Mouse (Mus musculus) left cerebral cortex, postnatal 14 days (tissue): ENCODE results near the gene Golgb1. TPM values are rescaled to one million over a fixed set of nuclear protein-coding genes. Genes with fewer than 3 reads are reported as not detected.

ENCODE experiments used
- DNase-seq, 2 experiments: peaks; one replicate each; pipeline ENCODE4 v3.0.0; 2021 to 2022; ENCODE audit warnings: low spot score in 2 of 2, mixed read lengths in 1 of 2
- intact Hi-C: fragments of 180-260 bp; cut with DNase I; formaldehyde crosslinking; loops from one replicate; pipeline ENCODE4 v1.15.1; 2025
- total RNA-seq, 2 experiments: library from RNA; stranded (reverse); gene quantifications; 2 replicates each; pipeline ENCODE4 v1.2.3; 2021

The Golgb1 gene
- total RNA-seq, 2 experiments from 2014 or later, result 64.0 to 70.2 TPM

DNA sequence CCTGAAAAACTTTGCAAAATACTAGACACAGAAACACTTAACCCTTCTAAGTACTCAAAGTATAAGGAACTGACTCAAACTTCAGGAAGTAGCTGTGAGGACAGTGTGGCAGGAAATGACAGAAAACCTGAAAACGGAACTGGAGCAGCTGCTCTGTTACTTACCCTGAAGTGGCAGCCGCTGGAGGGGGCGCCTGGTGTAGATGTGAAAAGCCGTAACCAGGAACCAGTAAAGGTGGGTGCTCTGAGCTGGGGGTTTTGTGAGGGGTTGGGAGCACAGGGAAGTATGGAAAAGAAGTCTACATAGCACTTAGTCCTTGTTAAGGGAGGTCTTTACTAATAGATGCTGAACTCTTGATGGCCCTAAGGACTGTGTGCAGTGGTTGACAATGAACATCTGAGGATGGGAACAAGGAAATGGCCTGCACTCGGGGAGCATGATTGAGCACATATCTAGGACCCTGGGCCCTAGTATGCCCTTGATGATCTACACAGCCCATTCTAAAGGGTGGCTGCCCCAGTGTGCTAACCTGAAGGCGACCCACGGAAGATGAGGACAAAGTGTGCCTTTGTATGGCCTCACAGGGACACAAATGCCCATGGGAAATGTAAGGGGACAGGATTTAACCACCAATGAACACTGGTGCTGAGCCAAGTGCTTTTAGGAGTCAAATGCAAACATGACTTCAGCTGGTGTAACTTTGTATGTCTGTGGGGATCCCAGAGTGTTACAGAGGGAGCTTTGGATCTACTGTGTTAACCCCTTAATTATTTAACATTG, 60.1 kb downstream of the Golgb1 start, which contains the start of gene Hcls1:
TSS of gene Hcls1 (plus strand) at position 143 of the 780 bp plus-strand sequence.
- DNase-seq, result peak in 1 of 2 experiments; percentile 25
- intact Hi-C loops, result no loop called here

DNA sequence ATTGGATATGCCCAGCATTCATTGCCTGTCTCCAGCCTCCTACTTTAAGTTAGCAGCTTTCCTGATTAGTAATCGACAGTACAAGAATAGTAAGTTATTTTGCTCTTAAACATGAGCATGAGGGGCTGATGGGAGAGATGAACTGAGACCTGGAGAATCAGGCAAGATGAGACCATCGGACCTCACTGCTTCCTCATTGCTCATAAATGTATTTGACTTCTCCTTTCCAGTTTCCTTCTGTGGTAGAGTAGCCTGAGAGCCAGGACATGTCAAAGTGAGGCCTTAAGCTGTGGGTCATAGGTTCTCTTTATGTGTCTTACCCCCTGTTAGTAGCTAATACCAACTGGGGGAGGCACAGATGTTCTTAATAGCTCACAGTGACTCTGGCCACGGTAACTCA, 60.9 kb downstream of the Golgb1 start:
- no peak for DNase-seq
- intact Hi-C loops, result no loop called here

DNA sequence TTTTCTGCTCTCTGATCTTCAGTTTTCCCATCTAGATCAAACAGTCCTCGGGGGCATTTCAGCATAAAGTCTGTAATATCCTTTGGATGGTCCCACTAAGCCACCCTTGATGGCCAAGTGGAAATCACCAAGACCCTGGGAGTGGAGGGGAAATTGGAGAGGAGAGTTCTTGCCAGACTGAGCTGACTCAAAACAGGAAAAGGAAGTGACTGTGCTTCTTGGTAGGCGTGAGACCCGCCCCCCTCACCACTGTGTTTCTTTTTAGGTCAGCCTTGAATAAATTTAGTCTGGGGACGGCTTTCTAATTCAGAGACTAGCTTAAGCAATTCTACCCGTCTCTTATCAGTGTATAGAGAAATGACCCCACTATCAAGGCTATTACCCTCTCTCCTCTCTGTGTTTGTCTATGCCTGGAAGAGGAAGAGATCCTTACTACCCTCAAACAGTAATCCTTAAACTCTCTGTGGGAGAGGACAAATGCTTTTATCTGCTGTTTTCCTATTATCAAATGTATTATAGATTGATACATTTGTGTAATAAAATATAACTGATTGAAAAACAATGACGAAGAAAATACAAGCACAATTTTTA, 66.3 kb downstream of the Golgb1 start:
- peak in 1 of 2 experiments; percentile 33 for DNase-seq
- intact Hi-C loops, result no loop called here

DNA sequence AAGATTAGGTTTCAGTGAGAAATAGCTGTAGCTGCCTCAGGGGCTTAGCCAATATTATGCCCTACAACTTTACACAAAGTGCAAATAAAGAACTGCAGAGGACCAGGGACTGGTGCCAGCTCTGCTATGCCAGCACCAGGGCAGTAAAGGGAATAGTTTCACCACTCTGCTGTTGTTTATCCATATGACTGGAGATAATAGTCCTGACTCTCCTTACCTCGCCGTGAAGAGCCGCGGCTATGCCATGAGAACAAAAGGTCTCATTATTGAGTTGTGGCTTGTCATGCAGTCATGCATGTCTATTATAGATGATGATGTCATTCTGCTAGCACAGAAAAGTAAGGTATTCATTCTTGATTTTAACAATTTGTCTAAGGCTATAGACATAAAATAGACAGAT, 67.0 kb downstream of the Golgb1 start:
- intact Hi-C loops, result no loop called here
- DNase-seq, result no peak

DNA sequence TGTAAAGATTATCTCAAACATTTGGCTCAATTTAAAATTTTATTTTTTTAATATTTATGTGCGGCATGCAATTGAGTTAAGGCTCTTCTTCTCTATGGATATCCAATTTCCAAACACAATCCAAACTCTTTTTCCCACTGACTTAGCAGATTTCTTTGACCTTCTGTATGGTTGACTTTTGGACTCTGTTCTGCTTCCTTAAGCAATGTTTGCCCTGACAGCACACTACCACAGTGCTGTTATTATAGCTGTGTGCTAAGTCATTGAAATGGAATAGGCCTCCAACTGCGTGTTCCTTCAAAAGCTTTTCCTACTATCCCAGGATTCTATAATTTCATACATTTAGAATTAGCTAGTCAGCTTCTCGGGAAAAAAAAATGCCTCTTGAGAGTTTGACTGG, 68.7 kb downstream of the Golgb1 start:
- DNase-seq, result no peak
- intact Hi-C loops, result no loop called here

DNA sequence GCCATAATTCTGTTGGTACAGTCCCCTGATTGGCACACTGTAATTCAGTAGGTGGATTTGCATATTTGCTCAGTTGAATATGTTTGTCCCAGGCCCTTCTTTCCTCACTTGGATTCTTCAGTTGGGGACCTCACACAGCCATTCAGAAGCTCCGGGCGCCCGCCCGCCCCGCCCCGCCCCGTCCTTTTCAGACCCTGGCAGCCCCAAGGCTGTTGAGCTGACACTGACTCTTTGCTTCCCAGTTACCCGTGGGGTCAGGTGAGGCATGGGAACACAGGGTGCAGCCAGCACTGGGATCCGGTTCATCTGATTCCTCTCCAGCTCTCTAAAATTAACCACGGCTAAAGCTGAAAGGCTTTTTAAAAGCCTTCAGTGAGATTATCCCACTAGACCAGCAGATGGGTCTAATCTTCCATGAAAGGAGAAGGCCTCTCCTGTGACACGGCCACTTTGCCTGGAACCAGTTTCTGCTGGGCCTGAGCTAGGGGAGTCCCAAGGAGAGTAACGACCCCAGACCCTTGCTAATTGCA, 70.0 kb downstream of the Golgb1 start:
- intact Hi-C loops, result loop anchor here (5.0 kb wide), 1 partner anchor 62 kb away; no protein-coding TSS in a partner anchor
- DNase-seq, result no peak

DNA sequence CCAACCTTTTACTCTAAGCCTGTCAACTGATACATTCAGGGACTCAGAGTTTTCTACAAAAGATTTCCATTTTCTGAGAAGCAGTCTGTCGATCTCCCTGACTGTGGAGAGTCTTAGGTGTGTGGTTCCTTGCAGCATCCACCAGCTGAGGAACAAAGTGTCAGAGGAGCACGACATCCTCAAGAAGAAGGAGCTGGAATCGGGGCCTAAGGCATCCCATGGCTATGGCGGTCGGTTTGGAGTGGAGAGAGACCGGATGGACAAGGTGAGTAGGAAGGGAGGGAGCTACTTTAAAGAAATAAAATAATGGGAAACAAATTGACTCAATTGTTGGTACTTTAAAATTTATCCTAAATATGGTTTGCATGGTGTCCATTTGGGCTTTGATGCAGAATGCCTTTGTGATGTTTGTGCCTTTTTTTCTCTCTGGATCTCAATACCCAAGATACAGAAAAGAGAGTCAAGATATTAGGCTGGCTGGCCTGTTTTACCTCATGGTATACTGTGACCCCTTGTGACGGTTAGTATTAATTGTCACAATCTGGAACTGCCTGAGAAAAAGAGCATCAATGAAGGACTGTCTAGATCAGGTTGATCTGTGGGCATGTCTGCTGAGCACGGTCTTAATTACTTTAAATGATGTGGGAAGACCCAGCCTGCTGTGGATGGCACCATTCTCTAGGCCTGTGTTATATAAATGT, 71.7 kb downstream of the Golgb1 start:
- intact Hi-C loops, result loop anchor here (5.0 kb wide), 1 partner anchor 61 kb away; no protein-coding TSS in a partner anchor
- DNase-seq, result no peak

DNA sequence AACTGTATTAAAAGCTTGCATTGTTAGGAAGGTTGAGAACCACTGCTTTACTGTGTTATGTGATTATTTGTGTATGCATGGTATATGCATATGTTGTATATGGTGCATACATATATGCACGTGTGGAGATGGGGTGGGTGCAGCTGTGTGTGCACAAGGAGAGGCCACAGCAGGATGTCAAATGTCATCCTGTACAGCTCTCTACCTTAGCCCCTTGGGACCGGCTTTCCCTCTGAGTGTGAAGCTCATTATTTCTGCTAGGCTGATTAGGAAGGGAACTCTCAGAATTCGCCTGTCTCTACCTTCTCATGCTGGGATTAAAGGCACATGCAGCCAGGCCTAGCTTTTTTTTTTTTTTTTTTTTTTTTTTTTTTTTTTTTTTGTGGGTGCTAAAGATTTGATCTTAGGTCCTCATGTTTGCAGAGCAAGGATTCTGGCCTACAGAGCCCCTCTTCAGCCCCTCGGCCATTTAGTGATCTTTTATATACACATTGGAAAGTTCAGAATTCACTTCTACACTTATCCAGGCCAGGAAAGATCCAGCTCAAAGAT, 72.8 kb downstream of the Golgb1 start:
- intact Hi-C loops, result loop anchor here (5.0 kb wide), 1 partner anchor 60 kb away; no protein-coding TSS in a partner anchor
- no peak for DNase-seq

DNA sequence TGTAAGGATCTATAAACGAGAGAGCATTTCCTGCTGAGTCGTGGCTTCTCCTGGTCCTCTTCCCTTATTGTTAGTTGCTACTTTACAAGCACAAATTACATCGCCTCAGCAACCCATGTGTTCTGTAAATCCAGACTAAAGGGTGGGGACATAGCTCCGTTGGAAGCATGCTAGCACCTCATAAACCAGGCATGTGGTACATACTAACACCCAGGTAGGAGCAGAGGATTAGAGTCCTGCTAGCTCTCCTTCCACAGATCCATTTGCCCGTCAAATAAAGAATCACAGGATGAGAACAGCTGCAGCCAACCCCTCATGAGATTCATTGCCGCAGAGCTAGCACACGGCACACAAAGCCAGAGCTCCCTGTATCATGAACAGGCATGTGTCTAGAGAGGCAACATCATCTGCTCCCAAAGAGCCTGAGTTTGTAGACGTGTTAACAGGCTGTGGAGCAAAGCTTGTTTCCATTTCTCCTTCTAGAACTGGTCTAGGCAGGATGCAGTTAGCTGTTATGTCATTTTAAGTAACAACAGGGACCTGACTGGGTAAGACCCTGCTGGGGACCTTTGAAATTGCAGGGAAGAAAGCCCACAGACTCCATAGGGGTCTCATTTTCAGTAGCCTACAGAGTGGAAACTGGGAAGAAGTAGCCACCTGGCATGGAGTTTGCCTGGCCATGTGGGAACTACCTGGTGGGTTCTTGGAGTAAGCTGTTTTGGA, 74.8 kb downstream of the Golgb1 start:
- intact Hi-C loops, result loop anchor here (5.0 kb wide), 1 partner anchor 58 kb away; no protein-coding TSS in a partner anchor
- DNase-seq, result no peak

DNA sequence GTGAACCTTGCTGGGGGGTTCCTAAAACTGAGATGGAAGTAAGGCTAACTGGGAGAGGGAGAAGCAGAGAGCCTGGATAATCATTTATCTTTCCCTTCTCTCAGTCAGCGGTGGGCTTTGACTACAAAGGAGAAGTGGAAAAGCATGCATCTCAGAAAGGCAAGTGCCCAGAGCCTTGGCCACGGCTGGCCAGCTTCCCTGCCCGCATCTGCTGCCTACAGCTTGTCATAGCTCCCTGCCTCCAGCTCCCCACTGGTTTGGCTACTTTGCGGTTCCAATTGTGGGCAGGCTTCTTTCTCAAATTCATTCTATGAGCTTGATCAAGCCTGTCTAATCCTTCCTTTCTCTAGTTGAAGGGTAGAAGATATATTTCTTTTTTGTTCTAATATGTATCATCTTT, 76.1 kb downstream of the Golgb1 start:
- no peak for DNase-seq
- intact Hi-C loops, result no loop called here

DNA sequence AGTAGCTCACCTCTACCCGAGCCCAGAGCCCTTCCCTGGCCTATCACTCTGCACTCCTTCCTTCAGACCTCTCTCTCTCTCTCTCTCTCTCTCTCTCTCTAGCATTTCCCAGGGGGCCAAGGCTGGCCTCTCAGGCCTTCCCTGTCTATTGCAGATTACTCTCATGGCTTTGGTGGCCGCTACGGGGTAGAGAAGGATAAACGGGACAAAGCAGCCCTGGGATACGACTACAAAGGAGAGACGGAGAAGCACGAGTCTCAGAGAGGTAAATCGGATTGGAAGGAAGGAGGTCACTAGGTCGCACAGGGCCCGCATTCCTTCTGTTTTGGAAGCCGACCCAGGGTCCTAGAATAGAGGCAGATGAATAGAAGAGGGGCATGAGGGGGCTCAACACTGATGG, 80.2 kb downstream of the Golgb1 start:
- intact Hi-C loops, result no loop called here
- DNase-seq, result no peak

DNA sequence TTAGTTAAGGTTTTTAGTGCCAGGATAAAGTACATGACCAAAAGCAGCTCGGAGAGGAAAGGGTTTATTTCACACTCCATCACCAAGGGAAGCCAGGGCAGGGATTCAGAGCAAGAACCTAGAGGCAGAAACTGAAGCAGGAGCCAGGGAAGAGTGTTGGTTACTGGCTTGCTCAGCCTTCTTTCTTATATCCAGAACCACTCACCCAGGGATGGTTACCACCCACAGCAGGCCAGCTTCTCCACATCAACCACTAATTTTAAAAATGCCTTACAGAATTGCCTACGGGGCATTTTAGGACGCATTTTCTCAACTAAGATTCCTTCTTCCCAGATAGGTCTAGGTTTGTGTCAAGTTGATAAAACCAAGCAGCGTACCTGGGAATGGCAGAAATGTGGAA, 88.5 kb downstream of the Golgb1 start:
- intact Hi-C loops, result no loop called here
- DNase-seq, result no peak

DNA sequence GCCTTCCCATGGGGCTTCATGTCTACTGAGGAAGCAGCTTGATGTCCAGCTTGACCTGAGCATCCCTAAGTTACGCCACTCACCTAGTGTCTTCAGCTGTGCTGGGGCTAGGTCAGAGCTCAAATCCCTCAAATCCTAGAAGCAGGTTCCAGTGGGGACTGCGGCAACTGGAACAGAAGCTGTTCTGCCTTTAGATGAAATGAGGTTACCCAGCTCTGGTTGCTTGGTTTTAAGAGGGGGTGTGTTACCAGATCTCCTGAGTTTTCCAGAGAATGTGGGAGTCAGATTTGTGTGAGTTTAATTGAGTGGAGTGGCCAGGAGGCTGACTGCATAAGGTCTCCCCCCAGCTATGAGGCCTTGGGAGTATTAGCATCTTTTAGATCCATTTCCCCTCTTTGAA, 104.2 kb downstream of the Golgb1 start:
- DNase-seq, result no peak
- intact Hi-C loops, result no loop called here

Other genes with a start within 250 kb of the Golgb1 start
- gene Cd86, start 209.1 kb upstream of the Golgb1 start, total RNA-seq, result 1 to 10 TPM; 1.4 to 1.8 TPM
- gene Ildr1, start 181.2 kb upstream of the Golgb1 start, total RNA-seq, result under 1 TPM; 0.26 to 0.42 TPM
- gene Slc15a2, start 90.2 kb upstream of the Golgb1 start, total RNA-seq, result 10 to 100 TPM; 36.9 to 37.6 TPM
- gene Iqcb1, start 46.8 kb upstream of the Golgb1 start, total RNA-seq, result 10 to 100 TPM; 25.5 to 32.0 TPM
- under 1 TPM; 0.37 to 0.97 TPM for gene Eaf2, start 137 bp upstream of the Golgb1 start, total RNA-seq
- gene Hcls1, start 59.8 kb downstream of the Golgb1 start, total RNA-seq, result 1 to 10 TPM; 4.1 to 4.2 TPM
- under 1 TPM; 0.11 TPM for gene Fbxo40, start 115.3 kb downstream of the Golgb1 start, total RNA-seq
- 1 to 10 TPM; 1.7 to 1.9 TPM for gene Polq, start 136.6 kb downstream of the Golgb1 start, total RNA-seq